Mouse (Mus musculus): ENCODE data around the gene Olfr130.

DNA sequence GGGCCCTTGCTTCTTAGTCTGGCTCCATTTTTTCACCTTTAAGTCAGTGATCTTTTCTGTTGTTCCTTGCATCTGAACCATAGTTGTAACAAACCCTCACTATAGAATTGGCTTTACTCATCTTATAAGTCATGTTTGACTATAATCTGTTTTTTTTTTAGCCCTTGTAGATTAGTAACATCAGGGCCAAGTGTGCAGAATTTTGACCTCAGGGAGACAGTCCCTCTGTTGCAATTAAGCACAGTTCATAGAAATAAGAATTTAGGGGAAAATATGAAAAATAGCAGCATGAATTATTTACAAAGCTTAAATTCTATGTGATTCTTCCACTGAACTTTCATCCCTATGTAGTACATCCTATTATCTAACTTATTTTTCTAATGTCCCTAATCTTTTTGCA, 24.9 kb downstream of the Olfr130 start, which contains the start of gene Olfr131:
- no peak for TF ChIP-seq CTCF (IDR thresholded peaks at IDR 0.05)
- no peak for TF ChIP-seq EP300 (IDR thresholded peaks at IDR 0.05)
